Mouse (Mus musculus) kidney, embryonic 16.5 days (tissue): ENCODE results near the gene E330009J07Rik. TPM values are rescaled to one million over a fixed set of nuclear protein-coding genes. Genes with fewer than 3 reads are reported as not detected.

Experiments
- ATAC-seq: fragments of 200-750 bp; cut with Nextera tagmentation; 2 replicates; pipeline ENCODE4 v1.8.0; 2017; ENCODE audit warnings: moderate TSS enrichment; ENCODE audit not compliant: low FRiP score, low TSS enrichment
- H3K27ac ChIP-seq: fragments of 300-500 bp; sonication (generic); 2 replicates; pipeline ENCODE4 v1.5.1; 2014; ENCODE audit warnings: low read length
- H3K27me3 ChIP-seq: fragments of 300-500 bp; sonication (generic); 2 replicates; pipeline ENCODE4 v1.6.1; 2014; ENCODE audit warnings: low read length, control low read depth, mixed read lengths; ENCODE audit not compliant: insufficient read depth
- H3K36me3 ChIP-seq: fragments of 300-500 bp; sonication (generic); 2 replicates; pipeline ENCODE4 v1.6.1; 2014; ENCODE audit warnings: low read length, control low read depth, mixed read lengths; ENCODE audit not compliant: insufficient read depth
- H3K4me1 ChIP-seq: fragments of 300-500 bp; sonication (generic); 2 replicates; pipeline ENCODE4 v1.6.1; 2014; ENCODE audit warnings: low read length, control low read depth, mixed read lengths; ENCODE audit not compliant: insufficient read depth
- H3K4me2 ChIP-seq: fragments of 300-500 bp; sonication (generic); replicated peaks from 2 replicates; pipeline ENCODE4 v1.6.1; 2014; ENCODE audit warnings: low read depth, low read length
- H3K4me3 ChIP-seq: fragments of 300-500 bp; sonication (generic); 2 replicates; pipeline ENCODE4 v1.5.1; 2014; ENCODE audit warnings: mild to moderate bottlenecking, low read length
- H3K9ac ChIP-seq: fragments of 300-500 bp; sonication (generic); replicated peaks from 2 replicates; pipeline ENCODE4 v1.6.1; 2014; ENCODE audit warnings: low read length
- H3K9me3 ChIP-seq: fragments of 300-500 bp; sonication (generic); 2 replicates; pipeline ENCODE4 v1.6.1; 2016; ENCODE audit warnings: low read length, control low read depth
- WGBS: fragments of 180-500 bp; shearing (Covaris S2); extraction: QIAGEN DNeasy Blood & Tissue Kit; methylation state at CpG from one replicate; pipeline ENCODE4 v1.1.7; 2014; 5-methylcytosine and 5-hydroxymethylcytosine counted together
- polyA plus RNA-seq: library from polyadenylated mRNA; unstranded; fragments of >200 nt; fragmentation: Nextera tagmentation; extraction: Ambion mirVana; gene quantifications from 2 replicates; pipeline ENCODE4 v1.2.1, GENCODE M21; 2015

Gene E330009J07Rik
- 10.5 and 12.5 TPM in 2 replicates for polyA plus RNA-seq

DNA sequence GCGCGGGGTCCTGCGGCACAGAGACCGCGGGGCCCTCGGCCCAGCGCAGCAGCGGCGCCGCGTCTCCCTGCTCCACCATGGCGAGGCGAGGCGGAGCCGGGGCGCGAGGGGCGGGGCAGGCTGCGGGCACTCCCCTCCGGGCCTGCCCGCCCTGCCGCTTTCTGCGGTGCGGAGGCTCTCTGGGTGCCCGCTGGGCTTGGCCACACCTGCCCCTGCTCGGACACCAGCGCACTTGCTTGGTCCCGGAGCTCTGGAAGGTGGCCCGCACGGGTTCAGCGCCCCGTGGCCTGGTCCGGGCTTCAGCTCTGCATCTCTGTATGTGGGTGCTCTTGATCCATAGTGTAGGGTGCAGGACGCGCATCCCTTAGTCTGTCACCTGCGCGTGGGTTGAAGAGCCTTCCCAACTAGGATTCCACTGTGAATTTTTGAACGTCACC, at the start of gene E330009J07Rik:
Gene E330009J07Rik (minus strand): TSS at position 89 of the 437 bp plus-strand sequence.
- peak within 1 kb of the TSS; percentile 66 for H3K4me3 ChIP-seq
- H3K27me3 ChIP-seq = peaks cover 15% of the 10 kb centered on the region; the same call in 1 of the 2 replicates
- whole genome bisulfite sequencing = under 1% methylated on average over 27 of the region's 38 CpGs
- H3K9ac ChIP-seq = peak within 1 kb of the TSS; percentile 74
- peak; percentile 96 for ATAC-seq
- peak within 1 kb of the TSS; percentile 22; the same call in 1 of the 2 replicates for H3K27ac ChIP-seq
- H3K4me1 ChIP-seq = peaks cover 16% of the 10 kb centered on the region
- peak within 1 kb of the TSS; percentile 72 for H3K4me2 ChIP-seq
- no peaks in the 10 kb centered on the region for H3K36me3 ChIP-seq
- no peaks in the 10 kb centered on the region for H3K9me3 ChIP-seq

DNA sequence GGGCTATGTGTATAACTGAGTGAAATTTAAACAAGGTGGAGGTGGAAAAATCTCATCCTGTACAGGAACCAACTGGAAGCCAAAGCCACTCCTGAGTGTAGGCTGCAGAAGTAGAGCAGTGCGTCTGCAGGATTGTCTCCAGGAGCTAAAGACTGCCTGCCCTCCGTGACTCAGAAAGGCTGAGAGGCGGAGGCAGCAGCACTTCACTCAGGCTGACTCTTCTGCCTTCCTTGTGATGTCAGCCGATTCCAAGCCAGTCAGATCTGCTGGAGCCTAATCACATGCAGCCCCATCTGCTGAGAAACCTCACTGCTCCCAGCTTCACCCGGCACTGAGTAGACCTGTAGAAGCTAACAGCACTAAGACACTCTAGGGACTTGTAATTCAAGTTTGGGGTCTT, 46.4 kb upstream of the E330009J07Rik start:
- ATAC-seq = no peak
- Histone ChIP-seq H3K4me1 (no peaks in the 10 kb centered on the region), H3K27me3 (no peaks in the 10 kb centered on the region), H3K9ac (no peak overlapping the region), H3K9me3 (no peaks in the 10 kb centered on the region), H3K36me3 (peaks cover 50% of the 10 kb centered on the region), H3K4me2 (no peak overlapping the region), H3K4me3 (no peak overlapping the region), H3K27ac (no peak overlapping the region)
- 93% methylated on average over 5 of the region's 5 CpGs for WGBS

DNA sequence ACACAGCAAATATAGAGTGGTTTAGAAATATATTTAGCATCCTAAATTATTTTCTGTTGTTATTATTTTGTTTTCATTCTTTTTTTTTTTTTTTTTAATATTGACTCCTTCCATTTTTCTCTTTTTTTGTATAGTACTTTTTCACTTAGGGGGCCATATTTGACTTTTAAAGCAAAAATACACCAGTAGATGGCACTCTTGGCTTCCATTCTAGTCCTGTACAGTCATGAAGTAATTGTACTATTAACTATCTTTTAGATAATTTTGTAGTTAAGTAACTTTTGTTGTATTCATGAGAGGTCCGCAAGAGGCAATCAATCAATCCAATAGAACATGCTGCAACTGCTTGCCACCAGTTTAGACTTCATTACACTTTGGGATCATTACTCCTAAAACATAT, 43.8 kb upstream of the E330009J07Rik start:
- Histone ChIP-seq H3K4me2 (no peak overlapping the region), H3K9me3 (peaks cover 4% of the 10 kb centered on the region; the same call in 1 of the 2 replicates), H3K27me3 (no peaks in the 10 kb centered on the region), H3K4me3 (no peak overlapping the region), H3K9ac (no peak overlapping the region), H3K4me1 (no peaks in the 10 kb centered on the region), H3K27ac (no peak overlapping the region), H3K36me3 (peaks cover 62% of the 10 kb centered on the region)
- 85% methylated on average over 1 of the region's 1 CpGs for WGBS
- ATAC-seq = no peak

DNA sequence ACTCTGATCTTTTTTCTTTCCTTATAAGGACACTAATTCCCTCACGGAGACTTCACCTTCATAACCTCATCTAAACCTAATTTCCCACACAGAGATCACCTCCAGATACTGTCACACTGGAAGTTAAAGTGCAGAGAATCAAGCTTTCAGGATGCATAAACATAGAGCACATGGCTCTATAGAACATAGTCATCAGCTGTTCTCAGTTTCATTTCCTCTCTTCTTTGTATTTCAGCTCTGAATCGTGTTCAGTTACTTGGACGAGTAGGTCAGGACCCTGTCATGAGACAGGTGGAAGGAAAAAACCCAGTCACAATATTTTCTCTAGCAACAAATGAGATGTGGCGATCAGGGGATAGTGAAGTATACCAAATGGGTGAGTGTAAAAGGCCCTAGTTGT, 40.2 kb upstream of the E330009J07Rik start:
- Histone ChIP-seq H3K4me1 (peaks cover 8% of the 10 kb centered on the region), H3K4me3 (no peak overlapping the region), H3K27me3 (no peaks in the 10 kb centered on the region), H3K9me3 (peaks cover 4% of the 10 kb centered on the region; the same call in 1 of the 2 replicates), H3K4me2 (no peak overlapping the region), H3K27ac (no peak overlapping the region), H3K36me3 (peaks cover 47% of the 10 kb centered on the region), H3K9ac (no peak overlapping the region)
- 75% methylated on average over 4 of the region's 4 CpGs for WGBS
- no peak for ATAC-seq

DNA sequence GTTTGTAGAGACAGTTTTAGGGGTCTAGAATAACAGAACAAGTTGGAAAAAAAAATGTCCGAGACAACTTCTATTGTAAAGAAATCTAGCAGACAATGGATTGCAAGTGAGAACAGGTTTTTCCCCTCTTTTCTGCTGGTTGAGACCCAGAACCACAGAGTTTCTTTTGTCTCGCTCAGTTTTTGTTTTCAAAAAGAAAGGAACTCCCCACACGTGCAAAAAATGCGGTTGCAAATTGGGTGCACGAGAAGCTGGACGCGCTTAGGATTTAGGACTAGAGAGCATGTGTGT, 35.7 kb upstream of the E330009J07Rik start:
- WGBS = 1% methylated on average over 7 of the region's 7 CpGs
- ATAC-seq = no peak; the same call in 1 of the 2 replicates
- H3K27ac ChIP-seq = peak overlapping the region; percentile 95

DNA sequence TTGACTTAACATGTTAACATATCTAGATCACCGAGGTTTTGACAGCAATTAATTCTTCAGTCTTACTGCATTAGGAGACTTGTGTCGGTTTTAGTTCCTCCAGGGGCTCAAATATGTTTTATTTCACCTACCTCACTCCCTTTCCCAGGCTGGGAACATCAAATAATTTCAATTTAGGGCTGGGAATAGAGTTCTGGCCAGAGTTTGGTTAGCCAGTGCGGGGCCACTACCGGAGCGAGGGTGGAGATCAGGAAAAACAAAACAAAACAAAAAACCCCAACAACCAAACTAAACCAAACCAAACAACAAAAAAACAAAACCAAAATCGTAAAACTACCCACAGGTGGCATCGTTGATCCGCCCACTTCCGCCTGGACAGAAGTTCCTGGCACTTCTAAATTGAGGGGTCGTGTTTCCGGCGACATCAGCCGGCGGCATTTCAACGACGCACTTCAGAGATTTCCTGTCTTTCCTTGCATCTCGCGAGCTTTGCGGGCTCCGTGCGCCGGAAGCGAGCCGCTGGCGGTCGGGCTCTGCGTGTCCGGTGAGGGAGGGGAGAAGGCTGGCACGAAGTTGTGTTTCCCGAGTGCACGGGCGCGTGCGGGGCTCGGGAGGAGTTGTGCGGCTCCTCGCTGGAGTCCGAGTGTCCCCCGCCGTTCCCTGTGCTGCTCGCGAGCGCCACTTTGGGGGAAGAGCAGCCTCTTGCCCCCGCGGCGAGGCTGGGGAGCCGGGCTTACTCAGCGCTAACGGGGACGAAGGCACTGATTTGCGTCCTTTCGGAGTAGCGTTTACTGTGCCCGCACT, 35.2 kb upstream of the E330009J07Rik start, which contains the start of gene Ssbp1:
Gene Ssbp1 (plus strand): TSS at position 437 of the 804 bp plus-strand sequence.
- Histone ChIP-seq H3K27ac (peak within 1 kb of the TSS; percentile 95), H3K36me3 (peaks cover 23% of the 10 kb centered on the region), H3K27me3 (no peaks in the 10 kb centered on the region), H3K4me2 (peak within 1 kb of the TSS; percentile 83), H3K4me3 (peak within 1 kb of the TSS; percentile 68), H3K9me3 (peaks cover 4% of the 10 kb centered on the region; the same call in 1 of the 2 replicates), H3K4me1 (peaks cover 8% of the 10 kb centered on the region), H3K9ac (peak within 1 kb of the TSS; percentile 94)
- ATAC-seq = peak; percentile 96
- WGBS = under 1% methylated on average over 54 of the region's 54 CpGs

More for the DNA sequence above, 35.7 kb upstream of the E330009J07Rik start:
- peaks cover 27% of the 10 kb centered on the region for H3K36me3 ChIP-seq
- peak overlapping the region; percentile 68 for H3K4me3 ChIP-seq
- H3K9me3 ChIP-seq = peaks cover 4% of the 10 kb centered on the region; the same call in 1 of the 2 replicates
- peak overlapping the region; percentile 94 for H3K9ac ChIP-seq
- no peaks in the 10 kb centered on the region for H3K27me3 ChIP-seq
- H3K4me1 ChIP-seq = peaks cover 8% of the 10 kb centered on the region
- peak overlapping the region; percentile 83 for H3K4me2 ChIP-seq

DNA sequence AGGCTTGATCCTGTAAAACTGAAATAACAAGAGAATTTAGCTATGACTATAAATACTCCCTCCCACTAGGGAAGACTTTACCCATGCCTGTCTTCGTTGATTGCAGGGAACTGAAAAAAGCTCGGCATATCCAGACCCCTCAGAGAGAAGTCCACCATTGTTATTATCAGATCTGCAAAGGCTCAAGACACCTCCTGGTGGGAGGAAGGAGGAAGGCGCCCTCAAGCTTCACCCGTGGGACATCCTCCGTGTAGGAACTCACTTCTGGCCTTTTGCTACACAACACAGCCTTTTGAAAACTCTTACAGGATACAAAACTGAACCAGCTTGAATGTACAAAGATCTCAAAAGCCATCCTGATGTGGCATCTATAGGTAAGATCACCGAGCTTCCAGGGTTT, 29.8 kb upstream of the E330009J07Rik start:
- no peak for ATAC-seq
- 52% methylated on average over 6 of the region's 6 CpGs for WGBS
- no peaks in the 10 kb centered on the region for H3K27me3 ChIP-seq
- H3K4me1 ChIP-seq = no peaks in the 10 kb centered on the region
- H3K4me3 ChIP-seq = no peak overlapping the region
- no peaks in the 10 kb centered on the region for H3K9me3 ChIP-seq
- H3K4me2 ChIP-seq = no peak overlapping the region
- H3K36me3 ChIP-seq = no peaks in the 10 kb centered on the region
- H3K9ac ChIP-seq = no peak overlapping the region
- H3K27ac ChIP-seq = no peak overlapping the region

DNA sequence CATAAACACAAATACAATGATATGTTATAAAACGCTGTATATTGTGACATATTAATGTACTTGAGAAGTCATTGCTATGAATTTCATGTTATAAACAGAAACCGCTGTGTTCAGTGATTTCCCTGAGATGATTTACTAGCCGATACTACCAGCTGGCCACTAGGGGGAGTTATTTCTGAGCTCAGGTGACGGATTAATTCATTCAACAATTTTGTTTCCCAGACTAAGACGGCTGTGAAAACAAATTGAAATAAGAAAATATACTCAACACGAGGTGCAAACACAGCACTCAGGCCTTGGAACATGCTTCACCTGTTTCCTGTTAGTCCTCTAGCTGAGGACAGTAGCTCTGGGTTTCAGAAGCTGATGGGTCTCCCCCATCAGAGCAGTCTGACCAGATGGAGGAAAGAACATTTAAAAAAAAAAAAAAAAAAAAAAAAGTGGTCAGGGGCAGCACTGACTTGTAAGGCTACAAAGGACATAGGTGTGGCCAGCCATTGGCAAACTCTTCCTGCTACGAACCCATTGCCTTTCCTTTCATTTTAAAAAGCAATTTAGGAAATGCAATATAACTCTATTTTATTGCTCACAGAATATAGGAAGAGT, 18.6 kb upstream of the E330009J07Rik start:
- H3K27ac ChIP-seq = no peak overlapping the region
- no peaks in the 10 kb centered on the region for H3K4me1 ChIP-seq
- no peak overlapping the region for H3K9ac ChIP-seq
- H3K36me3 ChIP-seq = no peaks in the 10 kb centered on the region
- no peaks in the 10 kb centered on the region for H3K9me3 ChIP-seq
- H3K4me2 ChIP-seq = no peak overlapping the region
- H3K27me3 ChIP-seq = no peaks in the 10 kb centered on the region; the same call in 1 of the 2 replicates
- WGBS = 24% methylated on average over 7 of the region's 7 CpGs
- no peak for ATAC-seq
- H3K4me3 ChIP-seq = no peak overlapping the region

DNA sequence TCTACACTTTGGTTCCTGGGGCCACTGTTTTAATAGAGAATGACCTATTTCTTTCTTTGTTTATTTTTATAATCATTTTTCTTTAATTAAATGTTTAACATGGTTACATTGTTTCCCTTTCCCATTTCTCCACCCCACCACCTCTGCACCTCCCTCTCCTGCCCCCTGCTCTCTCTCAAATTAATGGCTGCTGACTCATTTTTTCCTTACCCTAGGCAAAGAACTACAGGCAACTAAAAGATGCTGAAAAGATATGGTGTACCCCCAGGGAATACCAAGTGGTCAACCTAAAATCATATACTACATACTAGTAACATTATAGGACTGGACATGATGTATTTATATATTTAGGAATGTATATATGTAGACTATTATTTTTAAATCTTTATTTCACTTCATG, 12.7 kb upstream of the E330009J07Rik start:
- ATAC-seq = no peak
- Histone ChIP-seq H3K27me3 (peaks cover 3% of the 10 kb centered on the region; the same call in 1 of the 2 replicates), H3K9me3 (no peaks in the 10 kb centered on the region), H3K4me3 (no peak overlapping the region), H3K27ac (no peak overlapping the region), H3K9ac (no peak overlapping the region), H3K4me1 (no peaks in the 10 kb centered on the region), H3K36me3 (no peaks in the 10 kb centered on the region), H3K4me2 (no peak overlapping the region)
